Mouse (Mus musculus): ENCODE results near the gene Ugt2a1. TPM values are rescaled to one million over a fixed set of nuclear protein-coding genes. Genes with fewer than 3 reads are reported as not detected.
"Not testable (repeated sequence)": the region's sequence is repeated elsewhere in the genome, so short reads cannot be mapped to it uniquely, and the experiment has no call there.

The Ugt2a1 gene
- polyA plus RNA-seq (2012; rRNA removed): not detected in 2 replicates

DNA sequence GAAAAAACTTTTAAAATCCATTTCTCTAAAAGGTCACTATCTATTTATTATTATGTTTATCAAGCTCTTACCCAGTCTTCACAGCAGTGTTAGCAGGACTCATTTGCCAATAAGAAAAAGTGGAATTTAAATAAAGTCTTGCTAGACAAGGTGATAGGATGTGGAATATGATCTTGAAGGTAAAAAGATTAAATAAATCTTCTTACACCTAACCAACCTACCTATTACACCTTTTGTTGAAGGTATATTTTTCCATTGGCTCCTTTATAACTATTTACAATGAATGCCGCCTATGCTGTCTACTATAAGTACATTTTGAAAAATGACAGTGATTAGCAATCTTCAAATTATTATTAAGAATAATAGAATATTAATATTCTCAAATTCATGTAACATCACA is at the start of gene Ugt2a1:
TSS of gene Ugt2a1 (minus strand) at position 101 of the 400 bp plus-strand sequence.
- 78% methylated on average over 1 of the region's 1 CpGs for WGBS
- TF ChIP-seq POLR2A (IDR thresholded peaks at IDR 0.05; ENCODE audit: borderline replicate concordance, extremely low read depth, low read depth, low read length) (no peak), CTCF (IDR thresholded peaks at IDR 0.05; ENCODE audit: insufficient read depth, low read length) (no peak)
- H3K4me3 ChIP-seq (replicated peaks; ENCODE audit: extremely low read depth, low read depth, low read length): no peak within 1 kb of the TSS
- no peak for DNase-seq
- H3K4me1 ChIP-seq (ENCODE audit: control insufficient read depth, insufficient read depth, low read length): no peaks in the 10 kb centered on the region

DNA sequence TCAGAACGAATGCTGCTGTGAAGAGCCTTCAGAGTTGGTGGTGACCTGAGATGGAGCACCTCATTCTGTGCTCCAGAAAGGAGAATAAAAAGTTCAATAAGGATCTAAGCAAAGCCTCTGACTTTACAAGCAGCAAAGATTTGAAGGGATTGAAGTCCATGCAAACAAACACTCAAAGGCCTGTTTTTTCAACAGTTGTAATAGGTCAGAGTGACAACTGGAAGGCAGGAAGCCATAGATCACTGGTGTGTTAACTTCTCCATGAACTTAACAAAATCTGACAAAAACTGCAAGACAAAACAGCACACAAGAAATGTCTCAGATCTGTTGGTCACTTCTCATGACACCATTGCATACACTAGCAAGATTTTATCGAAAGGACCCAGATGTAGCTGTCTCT is 47.4 kb upstream of the Ugt2a1 start, which contains the start of gene Sult1b1:
TSS of gene Sult1b1 (minus strand) at position 85 of the 400 bp plus-strand sequence.
- no peak within 1 kb of the TSS for H3K4me3 ChIP-seq (replicated peaks; ENCODE audit: extremely low read depth, low read depth, low read length)
- no peak for DNase-seq
- WGBS: 75% methylated on average over 2 of the region's 2 CpGs
- H3K4me1 ChIP-seq (ENCODE audit: control insufficient read depth, insufficient read depth, low read length): no peaks in the 10 kb centered on the region
- TF ChIP-seq POLR2A (IDR thresholded peaks at IDR 0.05; ENCODE audit: borderline replicate concordance, extremely low read depth, low read depth, low read length) (no peak), CTCF (IDR thresholded peaks at IDR 0.05; ENCODE audit: insufficient read depth, low read length) (no peak)

DNA sequence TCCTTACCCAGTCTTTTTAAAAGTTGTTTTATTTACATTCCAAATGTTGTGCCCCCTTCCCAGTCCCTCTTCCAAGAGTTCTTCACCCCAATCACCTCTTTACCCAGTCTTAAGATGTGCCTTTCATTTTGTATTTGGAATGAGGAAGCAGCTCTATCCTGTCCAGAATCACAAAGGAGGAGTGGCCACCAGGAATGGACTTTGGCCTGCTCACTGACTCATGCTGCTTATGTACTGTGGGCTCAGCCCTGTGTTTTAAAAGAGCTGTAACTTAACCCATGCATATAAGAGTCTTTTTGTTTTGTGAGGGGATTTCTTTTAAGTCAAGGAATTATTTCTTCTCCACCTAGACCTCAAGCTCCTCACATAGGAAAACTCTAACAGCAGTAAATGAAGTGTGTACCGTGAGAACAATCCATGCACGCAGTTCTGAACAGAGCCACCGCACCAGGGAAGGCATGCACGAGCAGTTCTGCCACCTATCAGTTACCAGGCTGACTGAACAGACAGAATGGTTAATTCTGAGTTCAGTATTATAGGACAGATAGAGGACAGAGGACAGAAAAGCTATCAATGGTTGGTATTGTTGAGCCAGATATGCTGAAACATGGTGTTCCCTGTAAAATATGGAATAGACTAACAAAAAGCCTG is 45.4 kb upstream of the Ugt2a1 start:
- Histone ChIP-seq H3K4me3 (replicated peaks; ENCODE audit: extremely low read depth, low read depth, low read length) (no peak overlapping the region), H3K4me1 (ENCODE audit: control insufficient read depth, insufficient read depth, low read length) (no peaks in the 10 kb centered on the region)
- 76% methylated on average over 4 of the region's 4 CpGs for WGBS
- DNase-seq: no peak
- TF ChIP-seq POLR2A (IDR thresholded peaks at IDR 0.05; ENCODE audit: borderline replicate concordance, extremely low read depth, low read depth, low read length) (no peak), CTCF (IDR thresholded peaks at IDR 0.05; ENCODE audit: insufficient read depth, low read length) (no peak)

DNA sequence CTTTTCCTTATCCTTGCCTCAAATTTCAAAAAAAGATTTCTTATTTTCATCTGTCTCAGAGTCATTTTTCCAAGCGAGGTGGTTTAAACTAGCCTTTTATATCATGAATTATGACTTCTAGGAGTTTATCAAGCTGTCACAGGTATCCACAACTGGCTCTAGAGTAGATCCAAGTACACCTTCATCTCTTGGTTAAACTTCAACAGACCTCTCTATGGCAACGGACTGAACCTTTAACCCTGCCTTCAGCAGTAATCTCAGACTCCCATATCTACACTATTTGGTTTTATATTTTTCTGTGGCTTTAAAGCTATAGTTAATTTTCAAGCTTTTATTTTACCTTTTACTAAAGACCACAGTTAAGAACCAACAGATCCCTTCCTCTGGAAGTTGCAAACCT is 41.6 kb upstream of the Ugt2a1 start:
- WGBS: 50% methylated on average over 2 of the region's 2 CpGs
- H3K4me3 ChIP-seq (replicated peaks; ENCODE audit: extremely low read depth, low read depth, low read length): no peak overlapping the region
- H3K4me1 ChIP-seq (ENCODE audit: control insufficient read depth, insufficient read depth, low read length): no peaks in the 10 kb centered on the region
- TF ChIP-seq CTCF (IDR thresholded peaks at IDR 0.05; ENCODE audit: insufficient read depth, low read length) (no peak), POLR2A (IDR thresholded peaks at IDR 0.05; ENCODE audit: borderline replicate concordance, extremely low read depth, low read depth, low read length) (no peak)
- no peak for DNase-seq

DNA sequence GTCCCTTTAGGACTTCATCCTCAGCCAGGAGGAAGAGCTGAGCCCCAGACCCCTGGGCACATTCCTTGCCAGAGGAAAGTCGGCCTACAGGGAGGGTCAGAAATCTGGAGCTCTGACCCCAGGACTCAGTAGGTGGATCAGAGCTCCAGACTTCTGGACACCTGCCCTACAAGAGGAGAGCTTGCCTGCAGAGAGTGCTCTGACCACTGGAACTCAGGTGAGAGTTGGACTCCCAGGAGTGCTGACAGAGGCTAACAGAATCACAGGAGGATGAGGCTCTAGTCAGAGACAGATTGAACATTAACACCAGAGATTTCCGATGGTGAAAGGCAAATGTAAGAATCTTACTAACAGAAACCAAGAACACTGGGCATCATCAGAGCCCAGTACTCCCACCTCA is 32.9 kb upstream of the Ugt2a1 start:
- not testable (repeated sequence) for DNase-seq; H3K4me1 ChIP-seq (ENCODE audit: control insufficient read depth, insufficient read depth, low read length); H3K4me3 ChIP-seq (replicated peaks; ENCODE audit: extremely low read depth, low read depth, low read length)
- 84% methylated on average over 2 of the region's 2 CpGs for WGBS

DNA sequence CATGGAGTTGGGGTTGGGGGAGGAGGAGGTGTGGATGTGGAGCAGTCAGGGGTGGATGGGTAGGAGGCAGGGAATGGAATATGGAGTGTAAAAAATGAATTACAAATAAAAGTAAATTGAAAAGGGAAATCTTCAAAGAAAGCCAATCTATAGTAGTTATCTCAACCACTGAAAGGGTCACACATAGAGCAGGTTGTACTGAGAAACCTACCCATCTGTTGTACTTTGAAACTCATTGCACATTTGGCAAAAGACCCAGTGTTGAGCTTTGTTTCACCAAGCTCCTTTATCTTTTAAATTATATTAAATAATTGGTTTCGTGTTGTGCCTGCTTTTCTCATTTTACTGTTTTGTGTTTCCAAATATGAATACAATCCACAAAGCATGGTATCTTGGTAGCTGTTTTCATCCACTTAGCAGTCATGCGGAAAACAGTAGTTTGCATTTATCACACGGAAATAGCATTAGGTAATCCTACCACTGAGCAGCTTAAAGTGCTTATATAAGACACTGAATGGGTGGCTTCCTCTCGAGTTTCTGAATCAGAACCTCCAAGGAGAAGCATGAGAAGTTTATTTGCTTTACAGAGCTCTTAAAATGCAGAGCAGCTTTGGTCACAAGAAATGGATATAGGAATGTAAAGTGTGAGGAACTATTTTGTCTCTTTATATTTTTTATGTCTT is 15.2 kb upstream of the Ugt2a1 start:
- WGBS: 48% methylated on average over 4 of the region's 4 CpGs
- H3K4me1 ChIP-seq (ENCODE audit: control insufficient read depth, insufficient read depth, low read length): no peaks in the 10 kb centered on the region
- no peak for TF ChIP-seq POLR2A (IDR thresholded peaks at IDR 0.05; ENCODE audit: borderline replicate concordance, extremely low read depth, low read depth, low read length)
- no peak for TF ChIP-seq CTCF (IDR thresholded peaks at IDR 0.05; ENCODE audit: insufficient read depth, low read length)
- H3K4me3 ChIP-seq (replicated peaks; ENCODE audit: extremely low read depth, low read depth, low read length): no peak overlapping the region
- DNase-seq: no peak

DNA sequence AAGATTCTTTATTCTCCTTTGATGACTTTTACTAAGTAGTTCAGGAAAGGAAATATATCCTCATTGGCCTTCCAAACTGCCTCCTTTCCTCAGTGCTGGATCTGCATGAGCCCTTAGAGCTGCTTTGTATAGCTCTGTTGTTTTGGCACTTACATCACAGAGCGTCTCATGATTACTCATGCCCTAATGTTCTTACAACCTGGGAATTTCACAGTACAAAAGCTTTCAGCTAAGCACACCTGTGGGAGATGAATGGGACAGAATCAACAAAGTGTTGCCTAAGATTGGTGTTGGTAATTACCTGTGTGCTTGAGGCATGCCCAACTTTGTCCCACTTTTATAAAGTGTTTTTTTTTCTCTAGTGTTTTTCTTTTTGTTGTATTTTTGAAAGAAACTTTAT is 12.0 kb upstream of the Ugt2a1 start:
- TF ChIP-seq POLR2A (IDR thresholded peaks at IDR 0.05; ENCODE audit: borderline replicate concordance, extremely low read depth, low read depth, low read length) (no peak), CTCF (IDR thresholded peaks at IDR 0.05; ENCODE audit: insufficient read depth, low read length) (no peak)
- DNase-seq: no peak
- Histone ChIP-seq H3K4me1 (ENCODE audit: control insufficient read depth, insufficient read depth, low read length) (no peaks in the 10 kb centered on the region), H3K4me3 (replicated peaks; ENCODE audit: extremely low read depth, low read depth, low read length) (no peak overlapping the region)
- 62% methylated on average over 1 of the region's 1 CpGs for WGBS

DNA sequence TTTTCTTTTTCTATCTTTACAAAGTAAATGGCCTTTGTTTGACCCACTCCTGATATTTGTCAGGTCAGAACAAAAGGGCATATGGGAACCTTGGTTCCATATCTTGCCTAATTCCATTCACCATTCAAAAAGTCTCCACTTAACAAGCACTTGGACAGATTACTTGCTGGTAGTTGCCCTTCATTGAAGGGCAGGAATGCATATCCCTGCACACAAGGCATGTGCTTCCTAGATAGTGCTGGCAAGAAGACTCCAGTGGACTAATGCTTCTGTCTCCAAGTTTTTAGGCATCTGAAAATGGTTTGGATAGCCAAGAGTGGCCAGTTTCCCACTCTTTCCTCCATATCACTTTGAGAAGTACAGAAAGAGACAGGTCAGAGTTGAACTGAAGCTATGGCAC is 8.7 kb upstream of the Ugt2a1 start:
- Histone ChIP-seq H3K4me3 (replicated peaks; ENCODE audit: extremely low read depth, low read depth, low read length) (no peak overlapping the region), H3K4me1 (ENCODE audit: control insufficient read depth, insufficient read depth, low read length) (no peaks in the 10 kb centered on the region)
- DNase-seq: no peak
- no peak for TF ChIP-seq POLR2A (IDR thresholded peaks at IDR 0.05; ENCODE audit: borderline replicate concordance, extremely low read depth, low read depth, low read length)
- TF ChIP-seq CTCF (IDR thresholded peaks at IDR 0.05; ENCODE audit: insufficient read depth, low read length): no peak

DNA sequence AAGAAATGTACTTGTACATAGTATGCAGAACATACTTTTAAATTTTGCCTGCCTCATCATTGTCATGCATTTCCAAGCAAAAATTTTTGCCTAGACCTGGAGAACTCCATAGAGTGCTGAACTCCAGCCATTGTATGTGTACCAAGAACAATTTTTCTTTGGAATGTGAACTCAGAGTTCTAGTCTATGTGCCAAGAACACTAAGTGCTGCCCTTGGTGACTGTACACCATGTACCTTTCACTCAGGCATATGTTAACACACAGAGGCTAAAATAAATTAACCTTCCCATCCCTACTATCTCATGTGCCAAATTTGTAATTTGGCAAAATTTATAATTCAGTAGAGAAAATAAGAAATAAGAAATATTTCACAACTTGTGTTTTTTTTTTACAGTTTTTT is 8.3 kb upstream of the Ugt2a1 start:
- no peak for DNase-seq

DNA sequence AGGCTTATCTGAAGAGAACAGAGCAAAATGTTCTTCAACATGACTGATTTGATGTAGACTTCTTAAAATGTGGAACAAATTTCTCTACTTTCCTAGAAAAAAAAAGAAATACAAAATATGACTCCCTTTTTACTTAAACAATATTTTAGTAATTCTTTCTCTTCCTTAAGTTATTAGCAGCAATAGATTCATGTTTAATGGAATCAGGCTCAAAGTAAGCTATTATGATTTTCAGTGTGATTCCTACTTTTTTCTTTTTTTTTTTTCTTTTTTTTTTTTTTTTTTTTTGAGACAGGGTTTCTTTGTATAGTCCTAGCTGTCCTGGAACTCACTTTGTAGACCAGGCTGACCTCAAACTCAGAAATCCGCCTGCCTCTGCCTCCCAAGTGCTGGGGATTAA is 4.0 kb downstream of the Ugt2a1 start, which contains the start of gene Gm43638:
TSS of gene Gm43638 (minus strand) at position 101 of the 400 bp plus-strand sequence.
- not testable (repeated sequence) for H3K4me3 ChIP-seq (replicated peaks; ENCODE audit: extremely low read depth, low read depth, low read length); DNase-seq; H3K4me1 ChIP-seq (ENCODE audit: control insufficient read depth, insufficient read depth, low read length)
- WGBS: 58% methylated on average over 1 of the region's 1 CpGs

More for the DNA sequence above, 8.3 kb upstream of the Ugt2a1 start:
- no peak for TF ChIP-seq CTCF (IDR thresholded peaks at IDR 0.05; ENCODE audit: insufficient read depth, low read length)
- no peak for TF ChIP-seq POLR2A (IDR thresholded peaks at IDR 0.05; ENCODE audit: borderline replicate concordance, extremely low read depth, low read depth, low read length)
- Histone ChIP-seq H3K4me3 (replicated peaks; ENCODE audit: extremely low read depth, low read depth, low read length) (no peak overlapping the region), H3K4me1 (ENCODE audit: control insufficient read depth, insufficient read depth, low read length) (no peaks in the 10 kb centered on the region)

Measured in lung, adult 2 months (tissue).